Mouse (Mus musculus) MEL (cell line): ENCODE data around the gene Htr6.

Source experiments
- CHD2 ChIP-seq: IDR thresholded peaks from 2 replicates; pipeline ENCODE4 v1.6.1; 2011; ENCODE audit warnings: low read length, improper control_type of control experiment
- CTCF ChIP-seq, 3 experiments: IDR thresholded peaks in 2 of 3; conservative IDR thresholded peaks in 1 of 3; 2 replicates each; pipeline ENCODE4 v1.5.1; 2011 to 2012; ENCODE audit warnings: low read length in 3 of 3, low read depth in 2 of 3, mild to moderate bottlenecking in 2 of 3, improper control_type of control experiment in 1 of 3, inconsistent platforms in 1 of 3, mixed read lengths in 1 of 3, moderate library complexity in 1 of 3; ENCODE audit not compliant: control insufficient read depth in 1 of 3, insufficient read depth in 1 of 3, poor library complexity in 1 of 3, severe bottlenecking in 1 of 3
- ELF1 ChIP-seq: IDR thresholded peaks from 2 replicates; pipeline ENCODE4 v1.6.1; 2014; ENCODE audit warnings: low read depth, mild to moderate bottlenecking, inconsistent platforms, low read length, improper control_type of control experiment, moderate library complexity
- EP300 ChIP-seq, 2 experiments: IDR thresholded peaks; 2 replicates each; pipeline ENCODE4 v1.6.1; 2011; ENCODE audit warnings: improper control_type of control experiment in 2 of 2, low read length in 2 of 2, low read depth in 1 of 2, mild to moderate bottlenecking in 1 of 2
- MAFK ChIP-seq: IDR thresholded peaks from 2 replicates; pipeline ENCODE4 v1.6.1; 2011; ENCODE audit warnings: low read depth, mild to moderate bottlenecking, low read length, improper control_type of control experiment, borderline replicate concordance
- MAX ChIP-seq: IDR thresholded peaks from 2 replicates; pipeline ENCODE4 v1.6.1; 2011; ENCODE audit warnings: low read length, improper control_type of control experiment
- NELFE ChIP-seq: IDR thresholded peaks from 2 replicates; pipeline ENCODE4 v1.6.1; 2011; ENCODE audit warnings: low read depth, low read length, improper control_type of control experiment
- POLR2A ChIP-seq, 2 experiments: IDR thresholded peaks; 2 replicates each; pipeline ENCODE4 v1.6.1; 2011 to 2012; ENCODE audit warnings: low read length in 2 of 2, mild to moderate bottlenecking in 2 of 2, control low read depth in 1 of 2, improper control_type of control experiment in 1 of 2, low read depth in 1 of 2, moderate library complexity in 1 of 2; ENCODE audit not compliant: control insufficient read depth in 1 of 2, insufficient read depth in 1 of 2, poor library complexity in 1 of 2
- POLR2AphosphoS2 ChIP-seq: IDR thresholded peaks from 2 replicates; pipeline ENCODE4 v1.6.1; 2011; ENCODE audit warnings: low read length, improper control_type of control experiment
- TAL1 ChIP-seq: IDR thresholded peaks from 2 replicates; pipeline ENCODE4 v1.6.1; 2012; ENCODE audit warnings: mild to moderate bottlenecking, inconsistent platforms, low read length, moderate library complexity, mixed read lengths
- ZC3H11A ChIP-seq: IDR thresholded peaks from 2 replicates; pipeline ENCODE4 v1.6.1; 2012; ENCODE audit warnings: low read depth, mild to moderate bottlenecking, inconsistent platforms, low read length, improper control_type of control experiment
- ZNF384 ChIP-seq: IDR thresholded peaks from 2 replicates; pipeline ENCODE4 v1.6.1; 2012; ENCODE audit warnings: low read depth, mild to moderate bottlenecking, inconsistent platforms, low read length, improper control_type of control experiment

- TF ChIP-seq ELF1 (no peak), POLR2A (IDR thresholded peaks at IDR 0.05; ENCODE audit: control insufficient read depth in 1 of 2, insufficient read depth in 1 of 2, low read depth in 1 of 2, low read length in 2 of 2, poor library complexity in 1 of 2) (no peak), POLR2AphosphoS2 (no peak), MAX (no peak), NELFE (no peak), ZC3H11A (no peak), ZNF384 (no peak), EP300 (IDR thresholded peaks at IDR 0.05; ENCODE audit: low read depth in 1 of 2, low read length in 2 of 2) (no peak), TAL1 (no peak), CTCF (IDR thresholded peaks at IDR 0.05 in 2 of 3, conservative IDR thresholded peaks at IDR 0.05 in 1 of 3; ENCODE audit: control insufficient read depth in 1 of 3, insufficient read depth in 1 of 3, low read depth in 2 of 3, low read length in 3 of 3, poor library complexity in 1 of 3, severe bottlenecking in 1 of 3) (no peak), MAFK (no peak), CHD2 (no peak)
Observed at GRCm38 (mm10) chr4:139034540-139034939, 40.8 kb downstream of the Htr6 start.
